Mouse (Mus musculus) lung, adult 2 months (tissue): Measurements from ENCODE around the gene Lmtk3.

Experiments
- CTCF ChIP-seq: fragments of 200-500 bp; IDR thresholded peaks from 2 replicates; pipeline ENCODE4 v1.5.1; 2011; ENCODE audit warnings: mild to moderate bottlenecking, low read length, control low read depth; ENCODE audit not compliant: insufficient read depth
- POLR2A ChIP-seq: fragments of 200-500 bp; IDR thresholded peaks from 2 replicates; pipeline ENCODE4 v1.6.1; 2011; ENCODE audit warnings: low read depth, mild to moderate bottlenecking, control low read depth, low read length, borderline replicate concordance; ENCODE audit errors: extremely low read depth

DNA sequence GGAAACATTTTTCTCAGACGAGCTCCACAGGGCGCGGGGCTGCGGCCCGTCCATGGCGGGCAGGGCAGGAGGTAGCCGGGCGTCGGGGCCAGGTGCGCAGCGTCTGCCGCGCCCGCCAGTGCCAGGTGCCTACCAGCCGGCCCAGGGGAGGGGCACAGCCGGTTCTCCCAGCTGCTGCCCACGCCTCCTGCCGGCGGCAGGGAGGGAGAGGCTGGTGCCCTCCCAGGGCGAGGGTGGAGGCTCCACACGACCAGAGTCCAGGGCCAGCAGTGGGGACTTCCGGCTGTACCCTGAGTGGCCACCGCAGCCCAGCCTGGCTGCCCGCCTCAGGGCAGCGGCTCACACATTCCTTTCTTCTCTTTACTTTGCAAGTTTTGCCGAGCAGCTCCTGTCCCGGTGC lies 24.1 kb upstream of the Lmtk3 start:
- TF ChIP-seq CTCF (no peak), POLR2A (no peak)
